Mouse (Mus musculus): ENCODE data around the gene Gm960.

DNA sequence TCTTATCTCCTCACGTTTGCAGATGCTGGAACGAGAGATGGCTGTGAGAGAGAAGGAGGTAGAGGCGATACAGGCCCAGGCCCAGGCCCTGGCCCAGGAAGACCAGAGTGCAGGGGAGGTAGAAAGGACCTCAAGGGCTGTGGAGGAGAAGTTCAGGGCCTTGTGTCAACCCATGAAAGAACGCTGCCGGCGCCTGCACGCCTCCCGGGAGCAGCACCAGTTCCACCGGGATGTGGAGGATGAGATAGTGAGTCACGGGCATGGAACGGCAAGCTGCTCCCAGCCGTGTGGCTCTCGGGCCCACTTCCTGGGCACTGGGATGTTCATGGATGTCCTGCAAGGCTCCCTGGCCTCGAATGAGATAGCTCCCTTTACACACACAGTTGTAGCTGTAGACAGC is 45.6 kb upstream of the Gm960 start:
- TF ChIP-seq CTCF (IDR thresholded peaks at IDR 0.05; ENCODE audit: low read depth, low read length): no peak
- no peak for TF ChIP-seq POLR2A (IDR thresholded peaks at IDR 0.05; ENCODE audit: extremely low read depth, insufficient read depth, low read length)
